Mouse (Mus musculus) cerebellum, adult 2 months (tissue): ENCODE data around the gene Mt3.
A peak's percentile ranks its signal among the peaks of the same experiment; 100 is the strongest.

ENCODE experiments used
- CTCF ChIP-seq: fragments of 200-500 bp; IDR thresholded peaks from 2 replicates; pipeline ENCODE4 v1.5.1; 2011; ENCODE audit warnings: low read depth, mild to moderate bottlenecking, control low read depth, low read length, moderate library complexity, borderline replicate concordance; ENCODE audit not compliant: insufficient read depth
- POLR2A ChIP-seq: fragments of 200-500 bp; IDR thresholded peaks from 2 replicates; pipeline ENCODE4 v1.6.1; 2011; ENCODE audit warnings: low read length, control low read depth, borderline replicate concordance; ENCODE audit not compliant: insufficient read depth

DNA sequence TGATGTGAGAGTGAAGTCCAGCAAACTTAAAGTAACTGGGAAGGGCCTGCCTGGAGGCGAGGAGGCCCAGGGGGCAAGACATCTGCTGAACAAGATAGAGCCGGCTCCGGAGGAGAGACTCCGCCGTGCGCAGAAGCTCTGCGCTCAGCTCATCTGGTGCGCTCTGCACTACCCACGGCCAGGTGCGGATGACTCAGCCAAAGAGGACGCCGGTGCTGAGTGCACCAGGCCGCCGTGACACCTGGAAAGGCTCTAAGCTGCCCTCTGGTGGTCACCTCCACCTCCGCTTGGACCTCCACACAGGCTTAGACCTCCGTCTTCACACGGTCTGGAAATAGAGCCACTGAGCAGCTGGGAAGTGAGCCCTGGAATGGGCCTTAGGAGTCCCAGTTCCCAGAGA, 34.1 kb downstream of the Mt3 start:
- peak; percentile 76 for TF ChIP-seq CTCF
- TF ChIP-seq POLR2A, result no peak
